In the genomic region with DNA sequence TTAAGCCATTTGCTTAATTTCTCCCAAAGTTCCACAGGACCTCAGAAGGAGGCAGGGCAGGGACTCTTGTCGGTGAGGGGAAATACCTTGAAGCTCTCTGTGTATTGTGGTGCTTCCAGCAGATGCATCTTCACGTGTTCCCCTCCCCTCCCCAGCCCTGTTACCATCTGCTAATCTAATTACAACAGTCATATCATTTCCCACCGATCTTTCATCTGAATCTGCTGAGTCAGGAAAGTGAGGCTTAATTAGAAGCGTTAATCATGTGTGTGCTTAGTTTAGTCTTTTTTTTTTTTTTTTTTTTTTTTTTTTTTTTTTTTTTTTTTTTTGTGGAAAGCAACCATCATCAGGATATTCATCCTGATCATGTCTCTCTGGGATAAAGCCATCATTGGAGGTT, we compare ENCODE assay signal across 22 mouse cellular contexts.
DNase-seq lines count a peak whose midpoint lies in the region; ATAC-seq and TF ChIP-seq lines count a peak whose summit lies in the region.
"Had no signal": no experiment of that assay in that cellular context is flagged by ENCODE, and none has a peak within 500 bp of the region (broad histone marks: within the 10 kb centered on the region; RNA-seq: fewer than 3 reads in every experiment).

No protein-coding gene starts in this region.

- no peaks in the 10 kb centered on the region for H3K9me3 ChIP-seq in forebrain, embryonic 15.5 days
- no peaks in the 10 kb centered on the region for H3K9me3 ChIP-seq in forebrain, postnatal 0 days (ENCODE audit: low read length)
- H3K9me3 ChIP-seq in hindbrain, embryonic 15.5 days, result no peaks in the 10 kb centered on the region
- no peaks in the 10 kb centered on the region for H3K9me3 ChIP-seq in hindbrain, embryonic 10.5 days
- H3K9me3 ChIP-seq in neural tube, embryonic 13.5 days, result no peaks in the 10 kb centered on the region
- H3K9me3 ChIP-seq: embryonic facial prominence, embryonic 12.5 days; G1E; heart, embryonic 10.5 days had no signal

- TF ChIP-seq CTCF in forebrain, postnatal 0 days (IDR thresholded peaks at IDR 0.05; ENCODE audit: low read depth), result no peak
- no peak for TF ChIP-seq CTCF in brain, embryonic 14.5 days (IDR thresholded peaks at IDR 0.05; ENCODE audit: borderline replicate concordance, extremely low read depth, insufficient read depth, insufficient read length)
- no peak for TF ChIP-seq CTCF in heart, adult 2 months (IDR thresholded peaks at IDR 0.05)

- TF ChIP-seq EP300 in heart, adult 2 months (IDR thresholded peaks at IDR 0.05; ENCODE audit: insufficient read depth, low read depth, low read length), result no peak

- no peak overlapping the region for H3K4me2 ChIP-seq in forebrain, embryonic 15.5 days (replicated peaks)
- H3K4me2 ChIP-seq in forebrain, postnatal 0 days (ENCODE audit: low read depth), result no peak overlapping the region
- no peak overlapping the region for H3K4me2 ChIP-seq in hindbrain, embryonic 15.5 days
- H3K4me2 ChIP-seq in neural tube, embryonic 13.5 days, result no peak overlapping the region
- H3K4me2 ChIP-seq: embryonic facial prominence, embryonic 12.5 days had no signal

- intact Hi-C loops in heart, adult 2 months (cut with DNase I), result no loop called here

- H3K4me3 ChIP-seq in forebrain, embryonic 15.5 days, result no peak overlapping the region
- no peak overlapping the region for H3K4me3 ChIP-seq in forebrain, postnatal 0 days (ENCODE audit: low read depth, low read length)
- no peak overlapping the region for H3K4me3 ChIP-seq in hindbrain, embryonic 15.5 days
- H3K4me3 ChIP-seq in hindbrain, embryonic 10.5 days, result no peak overlapping the region
- H3K4me3 ChIP-seq in neural tube, embryonic 13.5 days, result no peak overlapping the region
- H3K4me3 ChIP-seq in heart, adult 2 months, result no peak overlapping the region
- H3K4me3 ChIP-seq: embryonic facial prominence, embryonic 12.5 days; heart, embryonic 10.5 days had no signal

- no peak for TF ChIP-seq POLR2A in brain, embryonic 14.5 days (IDR thresholded peaks at IDR 0.05; ENCODE audit: borderline replicate concordance, extremely low read depth, insufficient read depth, insufficient read length, poor library complexity, severe bottlenecking)
- no peak for TF ChIP-seq POLR2A in heart, adult 2 months (IDR thresholded peaks at IDR 0.05; ENCODE audit: insufficient read depth, low read depth, low read length)

- H3K79me2 ChIP-seq in heart, adult 2 months (replicated peaks; ENCODE audit: control insufficient read depth, insufficient read depth, low read length), result no peaks in the 10 kb centered on the region

- H3K4me1 ChIP-seq in forebrain, embryonic 15.5 days, result peaks cover 28% of the 10 kb centered on the region
- H3K4me1 ChIP-seq in forebrain, postnatal 0 days (ENCODE audit: insufficient read depth), result 0 out of 2 replicates have a peak, but pooled peaks cover 5% of the 10 kb centered on the region
- peaks cover 35% of the 10 kb centered on the region for H3K4me1 ChIP-seq in hindbrain, embryonic 15.5 days (replicated peaks)
- H3K4me1 ChIP-seq in hindbrain, embryonic 10.5 days (replicated peaks), result peaks cover 16% of the 10 kb centered on the region
- peaks cover 40% of the 10 kb centered on the region for H3K4me1 ChIP-seq in neural tube, embryonic 13.5 days (replicated peaks)
- no peaks in the 10 kb centered on the region for H3K4me1 ChIP-seq in heart, adult 2 months (ENCODE audit: control insufficient read depth, insufficient read depth, low read length)
- H3K4me1 ChIP-seq: heart, embryonic 10.5 days had no signal

- H3K27me3 ChIP-seq in forebrain, embryonic 15.5 days, result no peaks in the 10 kb centered on the region
- no peaks in the 10 kb centered on the region for H3K27me3 ChIP-seq in forebrain, postnatal 0 days (ENCODE audit: insufficient read depth, low read length)
- no peaks in the 10 kb centered on the region for H3K27me3 ChIP-seq in hindbrain, embryonic 15.5 days
- H3K27me3 ChIP-seq in hindbrain, embryonic 10.5 days (ENCODE audit: insufficient read depth, poor library complexity, severe bottlenecking), result no peaks in the 10 kb centered on the region
- no peaks in the 10 kb centered on the region for H3K27me3 ChIP-seq in neural tube, embryonic 13.5 days
- H3K27me3 ChIP-seq in heart, adult 2 months (ENCODE audit: control insufficient read depth, insufficient read depth, low read length), result no peaks in the 10 kb centered on the region
- H3K27me3 ChIP-seq: embryonic facial prominence, embryonic 12.5 days had no signal

- H3K9ac ChIP-seq in forebrain, embryonic 15.5 days (replicated peaks), result no peak overlapping the region
- no peak overlapping the region for H3K9ac ChIP-seq in forebrain, postnatal 0 days
- no peak overlapping the region for H3K9ac ChIP-seq in hindbrain, embryonic 15.5 days
- no peak overlapping the region for H3K9ac ChIP-seq in neural tube, embryonic 13.5 days
- H3K9ac ChIP-seq in heart, adult 2 months (ENCODE audit: low read depth, low read length), result no peak overlapping the region
- H3K9ac ChIP-seq: embryonic facial prominence, embryonic 12.5 days had no signal

- 48% methylated on average over 4 of the region's 4 CpGs for WGBS in forebrain, embryonic 15.5 days
- WGBS in forebrain, postnatal 0 days, result 30% methylated on average over 4 of the region's 4 CpGs
- 34% methylated on average over 4 of the region's 4 CpGs for WGBS in hindbrain, embryonic 15.5 days
- WGBS in hindbrain, embryonic 10.5 days, result 69% methylated on average over 4 of the region's 4 CpGs
- WGBS in neural tube, embryonic 13.5 days, result 44% methylated on average over 4 of the region's 4 CpGs
- 46% methylated on average over 4 of the region's 4 CpGs for WGBS in heart, adult 2 months

- no peaks in the 10 kb centered on the region for H3K36me3 ChIP-seq in forebrain, embryonic 15.5 days
- peaks cover 9% of the 10 kb centered on the region for H3K36me3 ChIP-seq in forebrain, postnatal 0 days (ENCODE audit: insufficient read depth)
- H3K36me3 ChIP-seq in hindbrain, embryonic 15.5 days, result no peaks in the 10 kb centered on the region
- no peaks in the 10 kb centered on the region for H3K36me3 ChIP-seq in hindbrain, embryonic 10.5 days
- H3K36me3 ChIP-seq in neural tube, embryonic 13.5 days, result no peaks in the 10 kb centered on the region
- H3K36me3 ChIP-seq in heart, adult 2 months (ENCODE audit: control insufficient read depth, insufficient read depth, low read length), result no peaks in the 10 kb centered on the region
- H3K36me3 ChIP-seq: embryonic facial prominence, embryonic 12.5 days; G1E; heart, embryonic 10.5 days had no signal

- ATAC-seq in forebrain, embryonic 15.5 days (replicated peaks), result no peak
- ATAC-seq in forebrain, postnatal 0 days, result no peak
- ATAC-seq in hindbrain, embryonic 15.5 days (ENCODE audit: low FRiP score, low read depth), result no peak
- ATAC-seq in neural tube, embryonic 13.5 days (ENCODE audit: low read depth), result no peak
- ATAC-seq: inflammation-experienced regulatory T-cells, adult 6 months; intestine, postnatal 0 days had no signal

- H3K27ac ChIP-seq in forebrain, embryonic 15.5 days (replicated peaks), result 0 out of 2 replicates have a peak overlapping the region, but pooled peaks have one; percentile 17
- H3K27ac ChIP-seq in forebrain, postnatal 0 days (ENCODE audit: low read depth, low read length), result no peak overlapping the region
- peak overlapping the region; percentile 48 for H3K27ac ChIP-seq in hindbrain, embryonic 15.5 days (replicated peaks)
- H3K27ac ChIP-seq in hindbrain, embryonic 10.5 days, result no peak overlapping the region
- 0 out of 2 replicates have a peak overlapping the region, but pooled peaks have one; percentile 28 for H3K27ac ChIP-seq in neural tube, embryonic 13.5 days (replicated peaks)
- H3K27ac ChIP-seq in heart, adult 2 months, result no peak overlapping the region
- H3K27ac ChIP-seq: embryonic facial prominence, embryonic 12.5 days; heart, embryonic 10.5 days had no signal

- no peak for DNase-seq in forebrain, postnatal 0 days
- no peak for DNase-seq in hindbrain, embryonic 10.5 days (ENCODE audit: low spot score)
- no peak for DNase-seq in neural tube, embryonic 10.5 days (ENCODE audit: extremely low spot score, low spot score)
- peak; percentile 84 for DNase-seq in brain, embryonic 14.5 days (ENCODE audit: low read depth)
- DNase-seq in heart, adult 2 months, result no peak
- DNase-seq: adrenal gland, adult 8-10 months; adrenal gland, postnatal 36 days; cerebellum, adult 11-12 months; cerebellum, adult 9-10 months; cerebellum, postnatal 25 days; gastrocnemius, postnatal 36 days; heart, adult 11 months; heart, postnatal 10 days; heart, postnatal 4 days had no signal

Comparison
In these comparisons a context has a peak if more than half of its experiments do, and no peak if none do; other contexts are left out.
1. H3K27ac ChIP-seq: peak in forebrain, embryonic 15.5 days (single experiment), hindbrain, embryonic 15.5 days (single experiment) and neural tube, embryonic 13.5 days (single experiment); none in forebrain, postnatal 0 days (single experiment), hindbrain, embryonic 10.5 days (single experiment) and heart, adult 2 months (single experiment).